11 mouse cellular contexts compared by ENCODE assay signal in genomic region chr5:28124321-28125230, GRCm38 (mm10). TPM values are rescaled to one million over a fixed set of nuclear protein-coding genes. Genes with fewer than 3 reads are reported as not detected.
DNase-seq lines count a peak whose midpoint lies in the region.
"Had no signal": no experiment of that assay in that cellular context is flagged by ENCODE, and none has a peak within 500 bp of the region (broad histone marks: within the 10 kb centered on the region; RNA-seq: fewer than 3 reads in every experiment).

No protein-coding gene starts in this region.

- no peaks in the 10 kb centered on the region for H3K36me3 ChIP-seq in limb, embryonic 10.5 days

- DNase-seq in cerebellum, postnatal 10 days = peak; percentile 35 to 46
- no peak for DNase-seq in cerebellum, adult 11 months
- DNase-seq in ovary, adult 18-20 months (ENCODE audit: low spot score) = peak; percentile 4
- no peak for DNase-seq in ovary, postnatal 14 days (ENCODE audit: low spot score)
- DNase-seq in limb, embryonic 10.5 days (ENCODE audit: low spot score) = peak; percentile 55
- DNase-seq in adrenal gland, postnatal 36 days = no peak
- DNase-seq in gastrocnemius, adult 8-10 months (ENCODE audit: low spot score in 2 of 2) = no peak
- no peak for DNase-seq in natural killer cell, adult 2 months (ENCODE audit: low spot score in 2 of 2)
- DNase-seq: cerebellum, adult 9-10 months had no signal

- peaks cover 3% of the 10 kb centered on the region; the same call in 1 of the 2 replicates for H3K4me1 ChIP-seq in limb, embryonic 10.5 days

- WGBS in limb, embryonic 10.5 days = 4% methylated on average over 28 of the region's 28 CpGs

- peaks cover 100% of the 10 kb centered on the region for H3K27me3 ChIP-seq in limb, embryonic 10.5 days (ENCODE audit: low read depth, poor library complexity, severe bottlenecking)

- H3K9me3 ChIP-seq in limb, embryonic 10.5 days (replicated peaks) = no peaks in the 10 kb centered on the region

- no peak overlapping the region for H3K27ac ChIP-seq in limb, embryonic 10.5 days
- H3K27ac ChIP-seq: left cerebral cortex, adult 2 months had no signal

- H3K4me3 ChIP-seq in limb, embryonic 10.5 days = 0 out of 2 replicates have a peak overlapping the region, but pooled peaks have one; percentile 15
- H3K4me3 ChIP-seq: left cerebral cortex, adult 2 months had no signal

RNA-seq across cellular contexts. Expression of gene En2, which starts 40.9 kb away (rescaled TPM):
- polyA plus RNA-seq in limb, embryonic 10.5 days (2016; fragmentation: Nextera tagmentation; extraction: Ambion mirVana) = not detected in 2 replicates
- under 1 TPM; 0.07 to 0.16 TPM for total RNA-seq in adrenal gland, postnatal 36 days (2021)
- total RNA-seq in gastrocnemius, adult 8-10 months (2022) = under 1 TPM; 0.38 to 0.48 (median 0.44) TPM
- polyA plus RNA-seq: gonadal fat pad, adult 2 months had no signal

RNA-seq across cellular contexts. Expression of gene Insig1, which starts 53.4 kb away (rescaled TPM):
- polyA plus RNA-seq in limb, embryonic 10.5 days (2016; fragmentation: Nextera tagmentation; extraction: Ambion mirVana) = 78.8 and 91.0 TPM in 2 replicates
- total RNA-seq in adrenal gland, postnatal 36 days (2021) = 100 to 1,000 TPM; 141 to 250 TPM
- 10 to 100 TPM in 2 of 4 experiments, 1 to 10 TPM in 2; 8.7 to 13.3 (median 10.3) TPM for total RNA-seq in gastrocnemius, adult 8-10 months (2022)

Comparison
In these comparisons a context has a peak if more than half of its experiments do, and no peak if none do; other contexts are left out.
1. DNase-seq: peak in cerebellum, postnatal 10 days (2 of 2), ovary, adult 18-20 months (single experiment) and limb, embryonic 10.5 days (single experiment); none in cerebellum, adult 11 months (single experiment), ovary, postnatal 14 days (single experiment), adrenal gland, postnatal 36 days (0 of 2), gastrocnemius, adult 8-10 months (0 of 2) and natural killer cell, adult 2 months (0 of 2).
2. RNA of gene Insig1, which starts 53.4 kb away (total RNA-seq): 141 to 250 TPM in adrenal gland, postnatal 36 days; 8.7 to 13.3 TPM in gastrocnemius, adult 8-10 months; every median in the first group is over 4 times any median in the second.